Mouse (Mus musculus): ENCODE results near the gene Sema4d. TPM values are rescaled to one million over a fixed set of nuclear protein-coding genes. Genes with fewer than 3 reads are reported as not detected.
A peak's percentile ranks its signal among the peaks of the same experiment; 100 is the strongest.

Gene Sema4d
- total and polyA plus RNA-seq, 2 experiments from 2014 or later, result 13.7 to 33.1 TPM

DNA sequence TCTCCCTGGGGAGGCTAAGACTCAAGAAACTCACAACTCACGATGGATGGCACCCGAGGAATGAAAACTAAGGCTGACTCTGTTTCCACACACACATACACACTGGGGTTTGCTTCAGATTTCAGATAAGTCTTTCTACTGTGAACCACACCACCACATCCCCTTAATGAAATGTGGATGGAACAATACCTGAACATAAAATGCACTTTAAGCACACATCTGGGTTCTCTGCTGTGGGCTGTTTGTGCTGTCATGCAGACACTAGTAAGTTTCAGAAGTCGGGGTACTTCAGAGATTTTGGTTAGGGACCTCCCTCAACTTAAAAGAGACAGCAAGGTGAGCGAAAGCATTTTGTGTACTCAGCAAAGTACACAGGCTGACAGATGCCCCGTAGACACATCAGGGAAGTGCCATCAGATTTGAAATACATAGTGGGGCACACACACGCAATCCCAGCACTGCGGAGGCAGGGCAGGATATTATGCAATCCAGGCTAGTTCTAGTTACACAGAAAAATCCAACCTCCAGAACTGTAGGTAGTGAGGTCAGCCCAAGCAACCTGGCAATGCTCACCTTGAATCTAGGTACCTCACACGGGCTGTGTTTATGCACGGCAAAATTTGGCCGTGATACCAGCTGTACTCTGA lies 12.9 kb downstream of the Sema4d start:
- no peak for TF ChIP-seq CTCF (IDR thresholded peaks at IDR 0.05; ENCODE audit: low read depth)

GRCm38 (mm10) chr13:51778983-51779962 lies 14.3 kb downstream of the Sema4d start:
- H3K36me3 ChIP-seq (ENCODE audit: insufficient read depth, low read length), result no peaks in the 10 kb centered on the region
- H3K4me3 ChIP-seq (ENCODE audit: low read length), result no peak overlapping the region
- no peak overlapping the region for H3K27ac ChIP-seq
- ATAC-seq (no peak), DNase-seq (ENCODE audit: low spot score) (no peak)
- TF ChIP-seq CTCF (IDR thresholded peaks at IDR 0.05; ENCODE audit: low read depth), result no peak
- WGBS, result 80% methylated on average over 25 of the region's 25 CpGs
- H3K4me1 ChIP-seq (ENCODE audit: insufficient read depth, low read length), result peaks cover 23% of the 10 kb centered on the region
- H3K9me3 ChIP-seq (ENCODE audit: low read length), result no peaks in the 10 kb centered on the region
- no peak overlapping the region for H3K4me2 ChIP-seq (ENCODE audit: low read depth, low read length)
- H3K9ac ChIP-seq (replicated peaks; ENCODE audit: low read length), result no peak overlapping the region
- no peaks in the 10 kb centered on the region for H3K27me3 ChIP-seq (ENCODE audit: insufficient read depth, low read length)

More for the DNA sequence above, 12.9 kb downstream of the Sema4d start:
- H3K27me3 ChIP-seq (ENCODE audit: insufficient read depth, low read length), result no peaks in the 10 kb centered on the region
- no peak for DNase-seq (ENCODE audit: low spot score)
- no peaks in the 10 kb centered on the region for H3K9me3 ChIP-seq (ENCODE audit: low read length)
- peaks cover 23% of the 10 kb centered on the region for H3K4me1 ChIP-seq (ENCODE audit: insufficient read depth, low read length)
- 88% methylated on average over 10 of the region's 10 CpGs for WGBS
- H3K9ac ChIP-seq (replicated peaks; ENCODE audit: low read length), result no peak overlapping the region
- H3K4me3 ChIP-seq (ENCODE audit: low read length), result no peak overlapping the region
- no peaks in the 10 kb centered on the region for H3K36me3 ChIP-seq (ENCODE audit: insufficient read depth, low read length)
- H3K4me2 ChIP-seq (ENCODE audit: low read depth, low read length), result no peak overlapping the region
- H3K27ac ChIP-seq, result no peak overlapping the region
- ATAC-seq, result no peak

- no peak for DNase-seq (ENCODE audit: low spot score)
- Histone ChIP-seq H3K4me1 (ENCODE audit: insufficient read depth, low read length) (peaks cover 17% of the 10 kb centered on the region), H3K9me3 (ENCODE audit: low read length) (no peaks in the 10 kb centered on the region), H3K4me2 (ENCODE audit: low read depth, low read length) (no peak overlapping the region), H3K27me3 (ENCODE audit: insufficient read depth, low read length) (no peaks in the 10 kb centered on the region), H3K4me3 (ENCODE audit: low read length) (no peak overlapping the region), H3K36me3 (ENCODE audit: insufficient read depth, low read length) (no peaks in the 10 kb centered on the region), H3K9ac (replicated peaks; ENCODE audit: low read length) (no peak overlapping the region), H3K27ac (no peak overlapping the region)
- no peak for TF ChIP-seq CTCF (IDR thresholded peaks at IDR 0.05; ENCODE audit: low read depth)
- WGBS, result 84% methylated on average over 11 of the region's 11 CpGs
- ATAC-seq, result peak; percentile 13; the same call in 1 of the 2 replicates
Observed at GRCm38 (mm10) chr13:51778351-51778982, 15.1 kb downstream of the Sema4d start.

GRCm38 (mm10) chr13:51777738-51778274 lies 15.7 kb downstream of the Sema4d start:
- Histone ChIP-seq H3K27me3 (ENCODE audit: insufficient read depth, low read length) (no peaks in the 10 kb centered on the region), H3K4me1 (ENCODE audit: insufficient read depth, low read length) (peaks cover 17% of the 10 kb centered on the region), H3K9ac (replicated peaks; ENCODE audit: low read length) (no peak overlapping the region), H3K4me2 (ENCODE audit: low read depth, low read length) (0 out of 2 replicates have a peak overlapping the region, but pooled peaks have one; percentile 25), H3K36me3 (ENCODE audit: insufficient read depth, low read length) (no peaks in the 10 kb centered on the region), H3K4me3 (ENCODE audit: low read length) (no peak overlapping the region), H3K27ac (peak overlapping the region; percentile 71), H3K9me3 (ENCODE audit: low read length) (no peaks in the 10 kb centered on the region)
- peak; percentile 48; the same call in 1 of the 2 replicates for ATAC-seq
- DNase-seq (ENCODE audit: low spot score), result peak; percentile 33
- WGBS, result 34% methylated on average over 6 of the region's 6 CpGs
- no peak for TF ChIP-seq CTCF (IDR thresholded peaks at IDR 0.05; ENCODE audit: low read depth)

- no peaks in the 10 kb centered on the region for H3K36me3 ChIP-seq (ENCODE audit: insufficient read depth, low read length)
- H3K9me3 ChIP-seq (ENCODE audit: low read length), result no peaks in the 10 kb centered on the region
- ATAC-seq (peak; percentile 89), DNase-seq (ENCODE audit: low spot score) (peak; percentile 82)
- no peak overlapping the region for H3K4me3 ChIP-seq (ENCODE audit: low read length)
- 13% methylated on average over 11 of the region's 11 CpGs for WGBS
- H3K4me1 ChIP-seq (ENCODE audit: insufficient read depth, low read length), result peaks cover 17% of the 10 kb centered on the region
- TF ChIP-seq CTCF (IDR thresholded peaks at IDR 0.05; ENCODE audit: low read depth), result no peak
- H3K27me3 ChIP-seq (ENCODE audit: insufficient read depth, low read length), result no peaks in the 10 kb centered on the region
- H3K9ac ChIP-seq (replicated peaks; ENCODE audit: low read length), result no peak overlapping the region
- peak overlapping the region; percentile 25; the same call in 1 of the 2 replicates for H3K4me2 ChIP-seq (ENCODE audit: low read depth, low read length)
- peak overlapping the region; percentile 71 for H3K27ac ChIP-seq
Observed at GRCm38 (mm10) chr13:51777048-51777737, 16.4 kb downstream of the Sema4d start.

Data from hindbrain, postnatal 0 days (tissue).